16 mouse cellular contexts compared by ENCODE assay signal in genomic region chr13:73474163-73474562, GRCm38 (mm10). TPM values are rescaled to one million over a fixed set of nuclear protein-coding genes. Genes with fewer than 3 reads are reported as not detected.
DNase-seq lines count a peak whose midpoint lies in the region; ATAC-seq and TF ChIP-seq lines count a peak whose summit lies in the region.
"Had no signal": no experiment of that assay in that cellular context is flagged by ENCODE, and none has a peak within 500 bp of the region (broad histone marks: within the 10 kb centered on the region; RNA-seq: fewer than 3 reads in every experiment).

No protein-coding gene starts in this region.

- H3K9ac ChIP-seq in liver, embryonic 14.5 days (replicated peaks) = peak overlapping the region; percentile 80
- H3K9ac ChIP-seq: kidney, embryonic 15.5 days; limb, embryonic 15.5 days; midbrain, embryonic 13.5 days had no signal

- ATAC-seq in liver, embryonic 14.5 days (ENCODE audit: insufficient read depth) = no peak
- ATAC-seq: forebrain, embryonic 16.5 days; midbrain, embryonic 13.5 days had no signal

- H3K9me3 ChIP-seq in liver, embryonic 14.5 days (ENCODE audit: control insufficient read depth, low read length) = no peaks in the 10 kb centered on the region
- H3K9me3 ChIP-seq: heart, embryonic 13.5 days; kidney, embryonic 15.5 days; limb, embryonic 15.5 days; midbrain, embryonic 13.5 days had no signal

- H3K27ac ChIP-seq in liver, embryonic 14.5 days = peak overlapping the region; percentile 100
- H3K27ac ChIP-seq: heart, embryonic 13.5 days; kidney, embryonic 15.5 days; limb, embryonic 15.5 days; midbrain, embryonic 13.5 days had no signal

- no peak for TF ChIP-seq CTCF in liver, embryonic 14.5 days (IDR thresholded peaks at IDR 0.05; ENCODE audit: low read depth)

- no peak overlapping the region for H3K4me3 ChIP-seq in liver, embryonic 14.5 days (ENCODE audit: insufficient read depth in 1 of 2, low read depth in 2 of 2, low read length in 2 of 2)
- H3K4me3 ChIP-seq: heart, embryonic 13.5 days; kidney, embryonic 15.5 days; limb, embryonic 15.5 days; midbrain, embryonic 13.5 days had no signal

- no peak for TF ChIP-seq EP300 in liver, embryonic 14.5 days (IDR thresholded peaks at IDR 0.05; ENCODE audit: low read depth)

- H3K27me3 ChIP-seq in liver, embryonic 14.5 days (ENCODE audit: control insufficient read depth, insufficient read depth, low read length) = no peaks in the 10 kb centered on the region
- H3K27me3 ChIP-seq: heart, embryonic 13.5 days; kidney, embryonic 15.5 days; limb, embryonic 15.5 days; midbrain, embryonic 13.5 days had no signal

- intact Hi-C loops in gastrocnemius, postnatal 14 days (cut with DNase I; ENCODE audit: low total_unique reads) = no loop called here

- 66% methylated on average over 6 of the region's 6 CpGs for WGBS in liver, embryonic 14.5 days (ENCODE audit: insufficient replicate concordance)

- H3K36me3 ChIP-seq in liver, embryonic 14.5 days (replicated peaks; ENCODE audit: control insufficient read depth, insufficient read depth, low read depth) = peaks cover 67% of the 10 kb centered on the region
- H3K36me3 ChIP-seq: kidney, embryonic 15.5 days; midbrain, embryonic 13.5 days had no signal

- peak; percentile 21 for DNase-seq in gastrocnemius, postnatal 14 days
- no peak for DNase-seq in gastrocnemius, postnatal 4 days (ENCODE audit: low spot score in 2 of 2)
- peak; percentile 86 for DNase-seq in brain, adult 2 months (ENCODE audit: low read depth, low spot score)
- peak; percentile 86 for DNase-seq in cerebellum, adult 9-11 months
- DNase-seq in liver, embryonic 14.5 days (ENCODE audit: low read depth in 3 of 3, low spot score in 3 of 3) = no peak
- no peak for DNase-seq in B cell, adult 2 months
- no peak for DNase-seq in heart, postnatal 4 days
- DNase-seq: gastrocnemius, postnatal 10 days; lung, postnatal 36 days; right cerebral cortex, postnatal 25 days; thymus, postnatal 36 days had no signal

- H3K4me1 ChIP-seq in liver, embryonic 14.5 days (replicated peaks; ENCODE audit: control insufficient read depth in 2 of 2, insufficient read depth in 2 of 2, low read length in 1 of 2) = peaks cover 84 to 97% of the 10 kb centered on the region in 2 experiments

- H3K4me2 ChIP-seq in liver, embryonic 14.5 days (ENCODE audit: low read depth) = peak overlapping the region; percentile 97
- H3K4me2 ChIP-seq: heart, embryonic 13.5 days; kidney, embryonic 15.5 days; limb, embryonic 15.5 days; midbrain, embryonic 13.5 days had no signal

RNA-seq across cellular contexts. Expression of gene Lpcat1, which starts 7.2 kb away (rescaled TPM):
- 1 to 10 TPM; 6.0 to 7.5 TPM for total RNA-seq in gastrocnemius, postnatal 14 days (2021)
- 10 to 100 TPM; 17.8 to 19.0 TPM for total RNA-seq in gastrocnemius, postnatal 4 days (2021)
- polyA plus RNA-seq in liver, embryonic 14.5 days (2012; rRNA removed) = 49.5 and 61.0 TPM in 2 replicates
- 63.7 and 72.5 TPM in 2 replicates for polyA plus RNA-seq in liver, embryonic 14.5 days (2014; fragmentation: Nextera tagmentation; extraction: Ambion mirVana)
- 10 to 100 TPM; 12.7 to 14.2 TPM for total RNA-seq in heart, postnatal 4 days (2021)

Comparison
In these comparisons a context has a peak if more than half of its experiments do, and no peak if none do; other contexts are left out.
1. DNase-seq: peak in gastrocnemius, postnatal 14 days (single experiment), brain, adult 2 months (single experiment) and cerebellum, adult 9-11 months (single experiment); none in gastrocnemius, postnatal 4 days (0 of 2), liver, embryonic 14.5 days (0 of 3), B cell, adult 2 months (0 of 2) and heart, postnatal 4 days (single experiment).